Mouse (Mus musculus): ENCODE data around the gene AI182371. TPM values are rescaled to one million over a fixed set of nuclear protein-coding genes. Genes with fewer than 3 reads are reported as not detected.

Gene AI182371
- total and polyA plus RNA-seq, 3 experiments: 0.08 to 3.6 (median 1.6) TPM

- DNase-seq (ENCODE audit: low spot score) (no peak), ATAC-seq (ENCODE audit: extremely low read depth, insufficient number of reproducible peaks, low FRiP score, poor library complexity, severe bottlenecking) (no peak)
- no peak overlapping the region for H3K4me3 ChIP-seq (ENCODE audit: low read depth, low read length)
These were observed 34.7 kb downstream of the AI182371 start for GRCm38 (mm10) chr2:35066525-35067082.

GRCm38 (mm10) chr2:35063333-35064030 lies 37.9 kb downstream of the AI182371 start:
- no peaks in the 10 kb centered on the region; the same call in 1 of the 2 replicates for H3K4me1 ChIP-seq (ENCODE audit: insufficient read depth, low read depth, low read length)
- H3K27me3 ChIP-seq (ENCODE audit: insufficient read depth, low read length): peaks cover 4% of the 10 kb centered on the region; the same call in 1 of the 2 replicates
- ATAC-seq (ENCODE audit: extremely low read depth, insufficient number of reproducible peaks, low FRiP score, poor library complexity, severe bottlenecking) (no peak), DNase-seq (ENCODE audit: low spot score) (no peak)
- H3K4me3 ChIP-seq (ENCODE audit: low read depth, low read length): no peak overlapping the region
- TF ChIP-seq GATA2 (IDR thresholded peaks at IDR 0.05; ENCODE audit: borderline replicate concordance, low read depth, low read length) (no peak), TAL1 (conservative IDR thresholded peaks at IDR 0.05; ENCODE audit: low read depth, low read length) (no peak), POLR2AphosphoS5 (IDR thresholded peaks at IDR 0.05; ENCODE audit: insufficient replicate concordance, low read depth, low read length) (no peak), CTCF (IDR thresholded peaks at IDR 0.05; ENCODE audit: low read depth, low read length) (no peak), GATA1 (IDR thresholded peaks at IDR 0.05; ENCODE audit: borderline replicate concordance, low read length) (no peak)
- H3K36me3 ChIP-seq (replicated peaks): no peaks in the 10 kb centered on the region
- no peaks in the 10 kb centered on the region for H3K9me3 ChIP-seq (replicated peaks)

More at GRCm38 (mm10) chr2:35066525-35067082, 34.7 kb downstream of the AI182371 start:
- H3K27me3 ChIP-seq (ENCODE audit: insufficient read depth, low read length): peaks cover 19% of the 10 kb centered on the region
- no peaks in the 10 kb centered on the region for H3K36me3 ChIP-seq (replicated peaks)
- no peaks in the 10 kb centered on the region for H3K9me3 ChIP-seq (replicated peaks)
- H3K4me1 ChIP-seq (ENCODE audit: insufficient read depth, low read depth, low read length): no peaks in the 10 kb centered on the region
- TF ChIP-seq POLR2AphosphoS5 (IDR thresholded peaks at IDR 0.05; ENCODE audit: insufficient replicate concordance, low read depth, low read length) (no peak), GATA2 (IDR thresholded peaks at IDR 0.05; ENCODE audit: borderline replicate concordance, low read depth, low read length) (no peak), TAL1 (conservative IDR thresholded peaks at IDR 0.05; ENCODE audit: low read depth, low read length) (no peak), CTCF (IDR thresholded peaks at IDR 0.05; ENCODE audit: low read depth, low read length) (no peak), GATA1 (IDR thresholded peaks at IDR 0.05; ENCODE audit: borderline replicate concordance, low read length) (no peak)

- Histone ChIP-seq H3K27me3 (ENCODE audit: insufficient read depth, low read length) (peaks cover 4% of the 10 kb centered on the region; the same call in 1 of the 2 replicates), H3K36me3 (replicated peaks) (no peaks in the 10 kb centered on the region), H3K4me3 (ENCODE audit: low read depth, low read length) (no peak within 1 kb of the TSS)
These were observed 40.0 kb downstream of the AI182371 start, which contains the start of gene Hc for GRCm38 (mm10) chr2:35061338-35061737. Hc (minus strand) TSS chr2:35061438.

GRCm38 (mm10) chr2:35060897-35061296 lies 40.4 kb downstream of the AI182371 start:
- TF ChIP-seq GATA2 (IDR thresholded peaks at IDR 0.05; ENCODE audit: borderline replicate concordance, low read depth, low read length) (no peak), GATA1 (IDR thresholded peaks at IDR 0.05; ENCODE audit: borderline replicate concordance, low read length) (no peak), CTCF (IDR thresholded peaks at IDR 0.05; ENCODE audit: low read depth, low read length) (no peak), POLR2AphosphoS5 (IDR thresholded peaks at IDR 0.05; ENCODE audit: insufficient replicate concordance, low read depth, low read length) (no peak), TAL1 (conservative IDR thresholded peaks at IDR 0.05; ENCODE audit: low read depth, low read length) (no peak)
- no peak for ATAC-seq (ENCODE audit: extremely low read depth, insufficient number of reproducible peaks, low FRiP score, poor library complexity, severe bottlenecking)
- Histone ChIP-seq H3K4me3 (ENCODE audit: low read depth, low read length) (no peak overlapping the region), H3K36me3 (replicated peaks) (no peaks in the 10 kb centered on the region), H3K9me3 (replicated peaks) (no peaks in the 10 kb centered on the region), H3K27me3 (ENCODE audit: insufficient read depth, low read length) (peaks cover 4% of the 10 kb centered on the region; the same call in 1 of the 2 replicates), H3K4me1 (ENCODE audit: insufficient read depth, low read depth, low read length) (no peaks in the 10 kb centered on the region; the same call in 1 of the 2 replicates)
- no peak for DNase-seq (ENCODE audit: low spot score)

More at GRCm38 (mm10) chr2:35061338-35061737, 40.0 kb downstream of the AI182371 start, which contains the start of gene Hc:
- H3K9me3 ChIP-seq (replicated peaks): no peaks in the 10 kb centered on the region
- no peaks in the 10 kb centered on the region; the same call in 1 of the 2 replicates for H3K4me1 ChIP-seq (ENCODE audit: insufficient read depth, low read depth, low read length)
- TF ChIP-seq GATA2 (IDR thresholded peaks at IDR 0.05; ENCODE audit: borderline replicate concordance, low read depth, low read length): no peak
- no peak for TF ChIP-seq POLR2AphosphoS5 (IDR thresholded peaks at IDR 0.05; ENCODE audit: insufficient replicate concordance, low read depth, low read length)
- no peak for TF ChIP-seq TAL1 (conservative IDR thresholded peaks at IDR 0.05; ENCODE audit: low read depth, low read length)
- TF ChIP-seq CTCF (IDR thresholded peaks at IDR 0.05; ENCODE audit: low read depth, low read length): no peak
- no peak for TF ChIP-seq GATA1 (IDR thresholded peaks at IDR 0.05; ENCODE audit: borderline replicate concordance, low read length)
- DNase-seq (ENCODE audit: low spot score) (no peak), ATAC-seq (ENCODE audit: extremely low read depth, insufficient number of reproducible peaks, low FRiP score, poor library complexity, severe bottlenecking) (no peak)

GRCm38 (mm10) chr2:35060256-35060655 lies 41.1 kb downstream of the AI182371 start:
- no peak for TF ChIP-seq GATA2 (IDR thresholded peaks at IDR 0.05; ENCODE audit: borderline replicate concordance, low read depth, low read length)
- TF ChIP-seq GATA1 (IDR thresholded peaks at IDR 0.05; ENCODE audit: borderline replicate concordance, low read length): no peak
- TF ChIP-seq POLR2AphosphoS5 (IDR thresholded peaks at IDR 0.05; ENCODE audit: insufficient replicate concordance, low read depth, low read length): no peak
- no peak for TF ChIP-seq TAL1 (conservative IDR thresholded peaks at IDR 0.05; ENCODE audit: low read depth, low read length)
- TF ChIP-seq CTCF (IDR thresholded peaks at IDR 0.05; ENCODE audit: low read depth, low read length): no peak
- DNase-seq (ENCODE audit: low spot score): no peak

GRCm38 (mm10) chr2:35058325-35058724 lies 43.0 kb downstream of the AI182371 start:
- Histone ChIP-seq H3K9me3 (replicated peaks) (no peaks in the 10 kb centered on the region), H3K36me3 (replicated peaks) (no peaks in the 10 kb centered on the region), H3K4me1 (ENCODE audit: insufficient read depth, low read depth, low read length) (no peaks in the 10 kb centered on the region; the same call in 1 of the 2 replicates), H3K27me3 (ENCODE audit: insufficient read depth, low read length) (peaks cover 2% of the 10 kb centered on the region; the same call in 1 of the 2 replicates), H3K4me3 (ENCODE audit: low read depth, low read length) (no peak overlapping the region)
- DNase-seq (ENCODE audit: low spot score) (no peak), ATAC-seq (ENCODE audit: extremely low read depth, insufficient number of reproducible peaks, low FRiP score, poor library complexity, severe bottlenecking) (no peak)
- TF ChIP-seq CTCF (IDR thresholded peaks at IDR 0.05; ENCODE audit: low read depth, low read length) (no peak), GATA1 (IDR thresholded peaks at IDR 0.05; ENCODE audit: borderline replicate concordance, low read length) (no peak), POLR2AphosphoS5 (IDR thresholded peaks at IDR 0.05; ENCODE audit: insufficient replicate concordance, low read depth, low read length) (no peak), TAL1 (conservative IDR thresholded peaks at IDR 0.05; ENCODE audit: low read depth, low read length) (no peak), GATA2 (IDR thresholded peaks at IDR 0.05; ENCODE audit: borderline replicate concordance, low read depth, low read length) (no peak)

More at GRCm38 (mm10) chr2:35060256-35060655, 41.1 kb downstream of the AI182371 start:
- Histone ChIP-seq H3K9me3 (replicated peaks) (no peaks in the 10 kb centered on the region), H3K36me3 (replicated peaks) (no peaks in the 10 kb centered on the region), H3K4me3 (ENCODE audit: low read depth, low read length) (no peak overlapping the region), H3K27me3 (ENCODE audit: insufficient read depth, low read length) (peaks cover 4% of the 10 kb centered on the region; the same call in 1 of the 2 replicates), H3K4me1 (ENCODE audit: insufficient read depth, low read depth, low read length) (no peaks in the 10 kb centered on the region; the same call in 1 of the 2 replicates)
- ATAC-seq (ENCODE audit: extremely low read depth, insufficient number of reproducible peaks, low FRiP score, poor library complexity, severe bottlenecking): no peak

All from G1E (cell line).